Mouse (Mus musculus) left cerebral cortex, postnatal 14 days (tissue): ENCODE measurements around the gene Oat. TPM values are rescaled to one million over a fixed set of nuclear protein-coding genes. Genes with fewer than 3 reads are reported as not detected.
A peak's percentile ranks its signal among the peaks of the same experiment; 100 is the strongest.

Experiments
- DNase-seq, 2 experiments: peaks; one replicate each; pipeline ENCODE4 v3.0.0; 2021 to 2022; ENCODE audit warnings: low spot score in 2 of 2, mixed read lengths in 1 of 2
- intact Hi-C: fragments of 180-260 bp; cut with DNase I; formaldehyde crosslinking; loops from one replicate; pipeline ENCODE4 v1.15.1; 2025
- long read RNA-seq, 2 experiments: library from polyadenylated mRNA; stranded (forward); transcript quantifications; one replicate each; pipeline ENCODE4 v2.0.0; 2021
- total RNA-seq, 2 experiments: library from RNA; stranded (reverse); gene quantifications; 2 replicates each; pipeline ENCODE4 v1.2.3; 2021

The Oat gene
- total RNA-seq = 10 to 100 TPM; 74.4 to 75.7 TPM
- long read RNA-seq, experiment 1, transcript Oat-201 (10 exons, 2,152 nt) = major isoform, 70 of 83 reads
- long read RNA-seq, experiment 1, partial matches to known transcripts = 10 of 83 reads
- long read RNA-seq, experiment 1, other reads (novel, unspliced or antisense) = 3 of 83 reads
- long read RNA-seq, experiment 2, transcript Oat-201 (10 exons, 2,152 nt) = major isoform, 50 of 56 reads
- long read RNA-seq, experiment 2, partial matches to known transcripts = 5 of 56 reads
- long read RNA-seq, experiment 2, other reads (novel, unspliced or antisense) = 1 of 56 reads

DNA sequence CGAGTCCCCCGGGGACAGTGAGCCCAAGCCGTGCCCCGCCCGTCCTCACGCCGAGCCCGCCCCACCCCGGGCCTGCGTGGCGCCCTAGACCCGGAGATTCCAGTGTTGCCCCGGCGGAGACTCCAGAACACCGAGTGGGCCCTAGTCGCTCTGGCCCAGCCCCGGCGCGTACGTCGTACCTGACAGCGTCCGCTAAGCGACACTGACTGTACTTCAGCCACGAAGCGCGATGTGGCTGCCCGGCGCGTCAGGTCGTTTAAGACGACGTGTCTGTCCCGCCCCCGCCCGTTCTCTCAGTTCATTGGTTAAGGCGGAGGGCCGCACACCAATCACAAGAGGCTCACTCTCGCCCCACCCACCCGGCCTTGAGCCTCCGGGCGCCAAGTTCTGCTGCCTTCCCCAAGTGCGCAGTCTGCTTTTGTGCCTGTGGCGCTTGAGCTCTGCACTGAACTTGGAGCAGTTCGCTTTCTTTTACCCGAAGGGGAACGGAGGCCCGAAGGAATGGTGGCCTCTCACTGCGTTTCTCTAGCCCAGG lies at the start of gene Oat:
TSS of gene Oat (minus strand) at position 283 of the 535 bp plus-strand sequence.
- intact Hi-C loops = loop anchor here (5.0 kb wide), 1 partner anchor 56 kb away; no protein-coding TSS in a partner anchor

DNA sequence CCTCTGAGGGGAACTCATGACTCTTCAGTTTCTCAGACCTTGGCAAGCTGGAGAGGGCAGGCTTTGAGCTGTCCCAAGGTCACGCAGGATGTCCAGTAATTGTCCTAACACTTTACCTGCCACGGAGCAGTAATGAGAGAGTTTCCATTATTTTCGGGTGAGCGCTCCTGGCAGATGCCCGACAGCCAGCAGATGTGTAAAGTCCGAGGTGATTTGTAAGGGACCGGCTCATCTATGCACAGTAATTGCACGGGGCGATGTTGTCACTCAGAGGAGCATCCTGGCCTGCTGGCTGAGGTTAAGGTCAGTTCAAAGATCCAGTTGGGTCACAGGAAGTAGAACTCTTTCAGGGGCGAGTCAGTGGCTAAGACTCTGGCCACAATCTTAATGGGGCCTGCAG lies 48.0 kb upstream of the Oat start:
- intact Hi-C loops = no loop called here
- DNase-seq = no peak

More for the DNA sequence above, at the start of gene Oat:
- peak; percentile 95 to 97 for DNase-seq

DNA sequence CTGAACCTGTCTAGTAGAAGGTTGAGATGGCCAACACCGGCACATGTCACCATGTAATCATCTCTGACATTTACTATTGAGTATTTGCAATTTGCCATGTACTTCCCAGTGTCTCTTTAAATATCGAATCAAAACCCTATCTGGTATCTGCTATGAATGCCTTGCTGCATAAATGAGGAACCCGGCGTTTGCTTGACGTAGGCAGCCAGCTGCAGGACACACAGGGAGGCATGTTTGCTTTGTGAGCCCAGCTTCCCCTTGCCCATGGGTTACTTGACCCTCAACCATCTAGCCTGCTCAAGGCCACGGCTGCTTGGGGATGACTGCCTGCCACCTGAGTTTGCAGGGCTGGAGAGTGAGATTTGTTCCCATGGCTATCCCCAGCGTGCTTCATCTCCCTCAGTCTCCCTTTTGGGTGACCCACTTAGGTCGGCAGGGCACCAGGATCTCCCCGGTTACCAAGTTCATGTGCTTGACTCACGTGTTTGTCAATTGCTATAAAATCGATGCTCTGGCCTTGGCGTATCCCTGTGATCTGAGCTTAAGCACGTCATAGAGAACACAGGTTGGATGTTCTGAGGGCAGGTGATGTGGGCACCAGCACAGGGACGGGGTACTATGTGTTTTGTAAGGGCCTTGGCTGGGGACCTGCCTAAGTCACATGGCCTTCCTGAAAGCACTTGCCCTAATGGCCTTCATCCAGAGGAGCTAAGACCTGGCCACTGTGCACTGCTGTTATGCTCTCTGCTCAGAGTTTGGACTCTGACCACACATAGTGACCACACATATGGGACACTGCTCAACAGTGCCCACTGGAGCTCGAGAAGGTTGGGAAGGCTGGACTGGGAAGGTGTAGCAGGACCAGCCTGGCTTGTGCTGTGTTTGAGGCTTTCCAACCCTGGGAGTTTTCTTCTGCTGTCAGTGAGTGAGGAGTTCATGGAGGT lies 44.0 kb upstream of the Oat start:
- no peak for DNase-seq
- intact Hi-C loops = no loop called here

DNA sequence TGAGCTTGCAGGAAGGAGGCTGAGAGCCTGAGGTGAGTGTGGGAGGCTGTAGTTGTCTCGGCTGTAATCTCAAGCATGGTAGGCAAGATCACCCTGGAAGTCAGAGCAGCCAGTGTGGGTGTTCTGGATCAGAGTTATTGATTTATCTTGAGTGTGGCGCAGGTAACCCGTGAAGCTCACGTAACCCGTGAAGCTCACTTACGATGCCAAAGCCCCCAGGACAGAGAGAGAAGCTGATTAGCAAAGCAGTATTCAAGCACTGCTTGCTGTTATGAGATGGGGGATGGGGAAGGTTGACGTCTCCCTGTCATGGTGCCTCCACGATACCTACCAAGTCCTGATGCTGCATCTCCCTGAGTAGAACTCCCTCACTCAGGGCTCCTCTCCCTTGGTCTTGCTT lies 43.4 kb upstream of the Oat start:
- DNase-seq = no peak
- intact Hi-C loops = no loop called here

DNA sequence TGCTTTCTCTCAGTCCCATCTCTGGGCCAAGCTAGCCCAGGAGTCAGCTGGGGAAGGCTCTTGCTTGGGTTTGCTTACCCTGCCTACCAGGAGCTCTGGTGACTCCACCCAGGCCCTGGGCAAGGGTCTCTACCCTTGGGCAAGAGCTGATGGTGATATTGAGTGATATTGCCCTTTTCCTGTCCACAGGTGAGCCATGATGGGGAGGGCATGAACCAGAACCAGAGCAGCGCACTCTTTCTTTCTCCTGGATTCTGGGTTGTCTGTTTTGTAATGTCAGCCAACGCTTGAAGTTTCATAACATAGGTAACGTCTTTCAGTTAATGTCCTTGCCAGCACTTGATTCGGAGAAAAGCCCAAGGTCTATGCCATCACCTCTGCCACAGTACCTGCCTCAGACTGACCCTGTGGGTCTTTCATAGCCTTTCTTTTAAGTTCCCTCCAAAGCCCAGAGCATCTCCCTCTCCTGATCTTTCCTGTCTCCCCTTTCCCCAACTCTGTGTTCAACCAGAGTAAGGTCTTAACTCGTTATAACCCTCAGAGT lies 40.9 kb upstream of the Oat start:
- no peak for DNase-seq
- intact Hi-C loops = no loop called here

DNA sequence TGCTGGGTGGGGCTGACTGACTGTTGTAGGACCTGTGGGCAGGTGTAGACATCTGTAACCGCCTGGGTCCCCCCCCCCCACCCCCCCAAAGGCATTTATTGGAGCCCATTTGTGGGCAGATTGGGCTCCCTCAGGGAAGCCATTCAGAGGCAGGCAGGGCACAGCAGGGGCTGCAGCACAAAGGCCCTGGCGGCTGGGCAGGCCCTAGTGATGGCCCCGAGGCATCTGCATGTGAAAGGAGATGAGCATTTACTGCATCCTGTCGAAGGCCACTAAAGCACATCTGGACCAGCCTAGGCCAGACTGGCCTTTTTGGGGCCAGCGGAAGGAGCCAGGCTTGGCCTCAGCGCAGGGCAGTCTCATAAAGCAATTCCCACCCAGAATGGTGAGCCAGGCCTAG lies 40.2 kb upstream of the Oat start:
- DNase-seq = no peak
- intact Hi-C loops = no loop called here

DNA sequence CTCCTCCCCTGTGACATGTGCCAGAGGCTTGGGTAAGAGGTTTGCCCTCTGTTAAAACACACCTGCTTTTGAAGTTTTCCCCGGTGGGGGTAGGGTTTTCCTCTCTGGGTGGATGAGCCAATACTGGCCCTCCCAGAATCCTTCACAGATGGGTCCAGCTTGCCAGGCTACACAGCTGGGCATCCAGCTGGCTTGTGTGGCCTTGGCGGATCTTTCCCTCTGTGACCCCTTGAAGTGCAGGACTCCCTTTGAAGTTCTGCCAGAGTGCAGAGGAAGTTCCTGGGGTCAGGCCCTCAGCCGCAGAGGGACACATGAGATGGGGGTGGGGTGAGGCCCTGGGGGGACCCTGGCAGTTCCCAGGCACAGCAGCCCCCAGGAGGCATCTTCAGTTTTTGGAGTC lies 39.1 kb upstream of the Oat start:
- DNase-seq = no peak
- intact Hi-C loops = no loop called here

DNA sequence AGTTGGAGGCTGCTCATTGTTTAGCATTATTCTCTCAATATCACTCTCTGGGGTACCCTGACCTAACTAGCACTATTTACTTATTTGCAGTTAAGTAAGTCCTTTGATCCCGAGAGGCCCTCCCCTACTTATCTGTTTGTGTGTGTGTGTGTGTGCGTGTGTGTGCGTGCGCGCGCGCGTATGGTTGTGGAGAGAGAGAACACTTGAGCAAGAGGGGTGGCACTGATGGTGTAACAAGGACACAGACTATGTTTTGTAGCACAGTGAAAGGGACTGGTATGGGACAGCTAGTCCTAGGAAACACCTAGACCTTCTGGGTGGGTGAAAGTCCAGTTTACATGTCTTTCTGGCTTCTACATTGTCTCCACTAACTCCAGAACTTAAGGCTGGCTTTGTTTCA lies 35.3 kb upstream of the Oat start:
- intact Hi-C loops = no loop called here
- no peak for DNase-seq

DNA sequence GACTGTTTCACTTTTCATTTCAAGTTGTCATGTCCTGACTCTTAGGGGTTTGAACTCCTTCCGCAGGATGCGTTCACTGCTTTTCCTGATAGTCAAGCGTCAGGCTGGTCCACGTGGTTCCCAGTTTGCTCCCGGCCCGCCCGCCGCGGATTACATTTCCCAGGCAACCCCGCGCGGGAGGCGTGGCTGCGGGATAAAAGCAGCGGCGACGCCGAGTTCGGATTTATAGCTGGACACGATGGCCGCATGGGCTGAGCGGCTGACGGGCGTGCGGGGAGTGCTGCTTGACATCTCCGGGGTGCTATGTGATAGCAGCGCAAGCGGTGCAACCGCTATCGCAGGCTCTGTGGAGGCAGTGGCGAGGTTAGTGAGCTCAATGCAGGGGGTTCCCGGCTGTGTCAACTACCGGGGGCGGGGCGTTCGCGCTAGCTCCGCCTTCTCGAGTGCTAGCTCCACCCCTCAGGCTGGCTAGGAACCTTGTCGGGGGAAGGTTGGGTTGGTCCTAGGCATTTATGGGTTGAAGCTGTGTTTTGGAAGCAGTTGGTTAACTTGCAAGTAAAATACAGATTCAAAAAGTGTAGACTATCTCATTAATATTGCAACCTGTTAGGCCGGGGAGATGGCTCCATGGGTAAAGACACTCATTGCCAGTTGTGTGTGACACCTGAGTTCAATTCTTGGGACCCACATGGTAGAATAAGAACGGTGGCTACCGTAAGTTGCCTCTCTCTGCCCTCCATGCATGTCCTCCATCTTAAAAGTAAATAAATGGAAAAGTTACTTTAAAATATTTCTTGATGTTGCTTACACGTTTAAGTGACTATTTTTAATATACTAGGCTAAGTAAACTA lies 34.5 kb upstream of the Oat start, which contains the start of gene Lhpp:
TSS of gene Lhpp (plus strand) at position 171 of the 851 bp plus-strand sequence.
- intact Hi-C loops = no loop called here
- DNase-seq = peak; percentile 79

DNA sequence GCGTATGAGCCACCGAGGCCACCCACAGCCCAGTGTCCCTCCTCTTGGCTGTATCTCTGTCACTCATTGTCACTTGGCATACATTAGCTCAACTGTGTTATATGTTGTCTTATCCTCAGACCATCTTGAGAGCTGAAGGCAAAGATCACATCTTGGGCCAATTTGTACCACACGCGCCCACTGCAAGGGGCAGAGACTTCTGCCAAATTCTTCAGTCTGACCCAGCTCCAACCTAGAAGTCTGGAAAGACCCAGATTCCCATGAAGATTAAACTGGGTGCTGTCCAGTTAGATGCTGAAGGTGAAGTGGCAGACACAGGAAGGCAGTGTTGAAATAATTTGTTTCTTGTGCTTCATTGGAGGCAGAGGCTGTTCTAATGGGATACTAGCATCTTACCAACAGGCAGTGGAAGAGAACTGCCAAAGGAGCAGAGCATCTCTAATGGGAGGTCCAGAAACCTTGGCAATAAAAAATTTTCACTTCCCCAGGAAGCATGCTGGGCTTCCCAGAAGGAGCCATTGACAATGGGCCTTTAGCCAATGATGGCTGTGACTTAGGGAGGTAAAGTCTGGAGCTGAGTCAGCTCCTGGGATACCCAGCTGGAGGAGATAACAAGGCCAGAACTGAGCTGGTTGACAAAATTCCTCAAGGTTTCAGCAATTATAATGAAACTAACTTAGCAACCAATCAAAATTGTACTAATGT lies 32.3 kb upstream of the Oat start:
- no peak for DNase-seq
- intact Hi-C loops = no loop called here

DNA sequence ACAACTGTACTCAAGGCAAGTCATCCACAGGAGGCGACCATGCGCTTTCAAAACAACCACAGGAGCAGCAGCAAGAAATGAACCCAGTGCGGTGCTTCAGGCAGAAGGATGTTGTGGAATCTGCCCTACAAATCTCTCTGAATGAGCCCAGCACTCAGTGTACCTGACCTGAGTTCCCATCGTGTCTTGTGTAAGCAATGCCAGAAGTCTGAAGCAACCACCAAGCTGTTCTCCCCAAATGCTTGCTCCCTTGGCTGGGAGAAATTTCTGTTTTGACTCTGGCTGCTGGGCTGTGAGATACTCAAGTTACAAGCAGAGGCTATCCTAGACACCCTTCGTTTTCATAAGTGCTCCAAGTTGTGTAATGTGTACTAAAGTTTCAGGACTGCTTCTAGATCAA lies 29.5 kb upstream of the Oat start:
- DNase-seq = no peak
- intact Hi-C loops = no loop called here

DNA sequence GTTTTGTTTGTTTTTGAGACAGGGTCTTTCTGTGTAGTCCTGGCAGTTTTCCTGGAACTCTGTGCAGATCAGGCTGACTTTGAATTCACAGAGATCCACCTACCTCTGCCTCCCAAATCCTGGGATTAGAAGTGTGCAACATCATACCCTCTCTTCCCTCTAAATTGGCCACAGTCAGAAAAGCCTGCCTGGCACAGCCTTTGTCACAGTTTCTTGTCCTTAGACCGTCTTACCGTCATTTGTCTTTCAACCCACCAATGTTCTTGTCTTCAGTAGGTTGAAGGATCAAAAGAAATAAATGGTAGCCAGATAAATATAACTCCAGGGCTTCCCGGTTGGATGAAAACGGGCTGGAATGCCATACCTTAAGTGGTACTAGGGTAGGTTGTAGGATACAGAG lies 28.5 kb upstream of the Oat start:
- DNase-seq = no peak
- intact Hi-C loops = no loop called here

DNA sequence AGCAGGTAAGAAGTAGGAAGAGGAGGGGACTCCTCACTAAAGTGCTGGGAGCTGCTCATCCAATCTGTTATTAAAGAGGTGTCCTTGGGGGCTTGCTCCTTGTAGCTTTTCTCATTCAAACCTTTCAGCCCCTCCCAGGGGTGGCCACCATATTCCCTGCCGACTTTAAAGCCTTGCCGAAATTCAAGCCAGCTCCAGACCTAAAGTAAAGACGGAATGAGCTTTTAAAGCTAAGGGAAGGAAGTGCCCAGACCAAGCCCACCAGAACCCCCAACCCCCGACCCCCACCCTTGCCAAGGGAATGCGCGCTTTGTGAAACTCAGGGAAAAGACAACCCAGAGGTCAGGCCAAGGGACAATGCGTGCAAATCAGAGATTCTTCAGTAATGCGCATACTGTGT lies 24.7 kb upstream of the Oat start:
- no peak for DNase-seq
- intact Hi-C loops = no loop called here

DNA sequence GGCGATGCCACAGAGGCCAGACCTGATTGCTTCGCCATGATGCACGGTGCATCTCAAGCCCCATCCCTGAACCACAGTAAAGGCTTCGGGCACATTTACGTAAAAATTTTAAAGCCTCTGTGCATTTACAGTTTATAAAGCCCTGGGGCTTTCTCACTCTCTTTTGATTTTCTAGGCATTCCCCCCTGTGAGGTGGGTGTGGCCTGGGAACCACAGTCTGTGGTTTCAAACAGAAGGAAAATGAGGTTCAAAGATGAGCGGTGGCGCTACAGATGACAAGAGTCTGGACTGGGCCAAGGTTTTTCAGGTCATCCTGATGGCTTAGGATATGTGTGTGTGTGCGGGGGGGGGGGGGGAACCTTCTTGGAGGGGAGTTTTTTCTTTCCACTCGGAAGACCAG lies 23.8 kb upstream of the Oat start:
- intact Hi-C loops = no loop called here
- no peak for DNase-seq

DNA sequence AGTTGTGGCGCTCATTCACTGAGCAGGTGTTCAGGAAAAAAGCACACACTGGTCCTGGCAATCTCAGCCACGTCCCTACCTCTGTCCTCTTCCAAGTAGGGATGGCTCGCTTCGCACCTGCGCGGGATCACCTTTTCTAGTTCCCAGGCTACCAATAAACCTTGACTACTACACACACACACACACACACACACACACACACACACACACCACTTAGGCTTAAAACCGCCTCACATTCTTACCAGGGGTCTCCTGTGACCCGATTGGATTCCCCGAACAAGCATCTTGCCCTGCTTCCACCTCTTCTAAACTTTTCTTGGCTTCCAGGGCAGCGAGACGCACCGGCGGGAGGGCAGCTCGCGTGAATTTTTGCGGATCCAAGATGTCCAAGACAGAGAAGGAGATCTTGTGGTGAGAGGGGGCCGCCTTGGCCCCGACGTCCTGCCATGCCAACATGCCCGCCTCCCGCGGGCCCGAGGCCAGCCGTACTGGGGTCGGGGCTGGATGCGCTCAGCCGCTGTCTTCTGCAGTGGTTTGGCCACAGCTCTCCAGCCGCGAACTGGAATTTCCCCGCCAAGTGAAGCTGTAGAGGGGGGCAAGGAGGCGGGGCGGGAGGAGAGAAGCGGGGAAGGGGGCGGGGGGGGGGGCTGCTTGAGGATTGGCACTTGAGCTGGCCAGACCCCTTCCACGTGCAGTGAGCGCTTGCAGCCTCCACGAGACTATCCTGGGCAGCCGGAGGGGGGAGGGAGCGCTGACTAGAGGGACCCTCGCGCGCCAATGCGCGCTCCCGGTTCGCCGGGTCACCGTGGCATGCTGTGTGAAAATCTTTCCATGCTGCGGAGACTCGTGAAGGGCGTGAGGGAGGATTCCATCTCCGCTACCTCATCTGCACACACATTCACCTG lies 23.1 kb upstream of the Oat start, which contains the start of gene Nkx1-2:
TSS of gene Nkx1-2 (minus strand) at position 567 of the 905 bp plus-strand sequence.
- intact Hi-C loops = no loop called here
- DNase-seq = no peak

DNA sequence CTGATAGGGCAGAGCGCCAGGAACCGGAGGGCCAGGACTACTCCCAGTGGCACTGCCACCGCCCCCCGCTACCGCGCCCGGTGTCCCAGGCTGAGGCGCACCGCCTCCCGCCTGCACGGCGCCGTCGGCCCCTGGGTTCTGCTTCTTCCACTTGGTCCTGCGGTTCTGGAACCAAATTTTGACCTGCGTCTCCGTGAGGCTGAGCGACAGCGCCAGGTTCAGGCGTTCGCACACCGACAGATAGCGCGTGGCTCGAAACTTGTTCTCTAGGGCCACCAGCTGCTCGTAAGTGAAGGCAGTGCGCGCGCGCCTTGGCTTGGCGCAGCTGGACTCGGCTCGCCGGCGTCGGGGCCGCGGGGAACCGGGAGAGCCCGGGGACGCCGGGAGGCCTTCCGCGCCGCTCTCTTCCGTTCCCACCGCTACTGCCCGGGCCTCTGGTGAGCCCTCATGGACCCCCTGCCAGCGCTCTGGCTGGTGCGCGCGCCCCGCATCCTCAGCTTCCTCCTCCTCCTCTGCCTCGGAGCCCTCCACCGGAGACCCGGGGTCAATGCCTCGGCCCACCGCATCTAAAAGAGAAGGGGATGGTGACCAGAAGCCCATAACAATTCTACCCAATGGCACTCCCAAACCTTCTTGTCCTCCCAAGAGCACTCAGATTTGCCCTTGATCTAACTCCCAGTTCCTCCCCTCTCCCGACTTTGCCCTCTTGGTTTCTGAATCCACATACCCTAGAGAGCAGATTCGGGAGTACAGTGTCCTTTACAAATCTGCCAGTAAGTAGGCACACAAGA lies 21.2 kb upstream of the Oat start:
- no peak for DNase-seq
- intact Hi-C loops = no loop called here
